Mouse (Mus musculus) adrenal gland, adult 8-10 months (tissue): ENCODE data around the gene Depdc1b. TPM values are rescaled to one million over a fixed set of nuclear protein-coding genes. Genes with fewer than 3 reads are reported as not detected.

Experiments used
- DNase-seq: peaks from one replicate; pipeline ENCODE4 v3.0.0; 2022
- total RNA-seq, 4 experiments: library from RNA; stranded (reverse); gene quantifications; 2 replicates each; pipeline ENCODE4 v1.2.4; 2022

The Depdc1b gene
- total RNA-seq, 4 experiments from 2014 or later = 0.28 to 0.83 (median 0.31) TPM; not detected in 1

GRCm38 (mm10) chr13:108317414-108317813 is 1.3 kb downstream of the Depdc1b start:
- DNase-seq = no peak

- DNase-seq = no peak
Measured at GRCm38 (mm10) chr13:108319028-108319427, 2.9 kb downstream of the Depdc1b start.

- no peak for DNase-seq
Measured at GRCm38 (mm10) chr13:108320216-108320615, 4.1 kb downstream of the Depdc1b start.

GRCm38 (mm10) chr13:108322466-108322865 is 6.3 kb downstream of the Depdc1b start:
- no peak for DNase-seq

- no peak for DNase-seq
Measured at GRCm38 (mm10) chr13:108323317-108323716, 7.2 kb downstream of the Depdc1b start.

GRCm38 (mm10) chr13:108323866-108324829 is 8.0 kb downstream of the Depdc1b start:
- no peak for DNase-seq

- no peak for DNase-seq
Measured at GRCm38 (mm10) chr13:108325871-108326270, 9.7 kb downstream of the Depdc1b start.

GRCm38 (mm10) chr13:108326351-108326750 is 10.2 kb downstream of the Depdc1b start:
- no peak for DNase-seq

GRCm38 (mm10) chr13:108327047-108327446 is 10.9 kb downstream of the Depdc1b start:
- DNase-seq = no peak

- DNase-seq = no peak
Measured at GRCm38 (mm10) chr13:108328406-108329180, 12.5 kb downstream of the Depdc1b start.

- DNase-seq = no peak
Measured at GRCm38 (mm10) chr13:108329693-108330092, 13.6 kb downstream of the Depdc1b start.

- DNase-seq = no peak
Measured at GRCm38 (mm10) chr13:108335257-108336003, 19.3 kb downstream of the Depdc1b start.

GRCm38 (mm10) chr13:108336192-108336591 is 20.1 kb downstream of the Depdc1b start:
- no peak for DNase-seq

GRCm38 (mm10) chr13:108337340-108337739 is 21.2 kb downstream of the Depdc1b start:
- DNase-seq = no peak

- DNase-seq = no peak
Measured at GRCm38 (mm10) chr13:108338076-108338836, 22.1 kb downstream of the Depdc1b start.

GRCm38 (mm10) chr13:108339907-108340596 is 23.9 kb downstream of the Depdc1b start:
- no peak for DNase-seq

GRCm38 (mm10) chr13:108341585-108341984 is 25.5 kb downstream of the Depdc1b start:
- no peak for DNase-seq

GRCm38 (mm10) chr13:108345756-108346155 is 29.6 kb downstream of the Depdc1b start:
- no peak for DNase-seq

GRCm38 (mm10) chr13:108347016-108347415 is 30.9 kb downstream of the Depdc1b start:
- no peak for DNase-seq

- DNase-seq = no peak
Measured at GRCm38 (mm10) chr13:108349624-108350023, 33.5 kb downstream of the Depdc1b start.

- DNase-seq = no peak
Measured at GRCm38 (mm10) chr13:108353781-108354180, 37.6 kb downstream of the Depdc1b start.
